Mouse (Mus musculus): ENCODE results near the gene Yif1b. TPM values are rescaled to one million over a fixed set of nuclear protein-coding genes. Genes with fewer than 3 reads are reported as not detected.
A peak's percentile ranks its signal among the peaks of the same experiment; 100 is the strongest.

Gene Yif1b
- total RNA-seq, 2 experiments from 2014 or later = 40.4 to 42.6 TPM

DNA sequence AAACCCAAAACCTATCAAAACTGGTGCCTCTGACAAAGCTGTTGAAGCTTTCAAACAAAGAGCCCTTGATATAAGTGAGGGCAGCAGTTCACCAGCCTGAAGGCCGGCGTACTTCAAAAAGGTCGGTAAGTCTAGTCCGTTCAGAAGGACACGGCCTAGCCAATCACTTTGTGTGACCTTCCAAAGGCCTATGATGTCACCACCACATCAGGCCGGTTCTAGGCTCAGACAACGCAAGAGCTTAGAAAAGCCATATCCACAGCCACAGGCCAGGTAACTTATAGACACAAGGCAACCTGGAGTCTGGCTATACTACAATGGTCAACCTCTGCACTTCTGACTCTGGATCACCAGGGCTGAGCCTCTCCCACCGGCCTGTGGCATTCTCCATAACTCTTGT is 41.8 kb downstream of the Yif1b start:
- no peak for DNase-seq (ENCODE audit: low spot score in 2 of 2)

DNA sequence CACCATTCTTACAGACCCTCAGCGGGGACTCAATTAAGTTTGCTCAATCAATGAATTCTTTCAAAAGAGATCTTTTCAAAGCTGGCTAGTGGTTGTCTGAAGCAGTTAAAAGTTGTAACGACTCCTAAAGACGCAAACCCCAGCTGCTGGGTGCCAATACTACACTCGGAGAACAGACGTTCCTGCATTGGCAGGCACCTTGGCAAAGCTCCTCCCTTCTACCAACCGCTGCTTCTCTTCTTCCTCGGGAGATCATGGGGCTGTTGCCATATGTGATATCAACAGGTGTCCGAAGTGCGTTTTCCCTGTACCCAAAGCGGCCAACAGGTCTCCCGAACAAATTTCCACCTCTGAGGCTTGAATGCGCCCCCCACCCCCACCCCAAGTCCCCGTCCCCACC is 42.7 kb downstream of the Yif1b start:
- no peak for DNase-seq (ENCODE audit: low spot score in 2 of 2)

- no peak for DNase-seq (ENCODE audit: low spot score in 2 of 2)
These were observed 43.3 kb downstream of the Yif1b start, which contains the start of gene Spint2 for GRCm38 (mm10) chr7:29281201-29282073. Gene Spint2 (minus strand): TSS chr7:29281912.

DNA sequence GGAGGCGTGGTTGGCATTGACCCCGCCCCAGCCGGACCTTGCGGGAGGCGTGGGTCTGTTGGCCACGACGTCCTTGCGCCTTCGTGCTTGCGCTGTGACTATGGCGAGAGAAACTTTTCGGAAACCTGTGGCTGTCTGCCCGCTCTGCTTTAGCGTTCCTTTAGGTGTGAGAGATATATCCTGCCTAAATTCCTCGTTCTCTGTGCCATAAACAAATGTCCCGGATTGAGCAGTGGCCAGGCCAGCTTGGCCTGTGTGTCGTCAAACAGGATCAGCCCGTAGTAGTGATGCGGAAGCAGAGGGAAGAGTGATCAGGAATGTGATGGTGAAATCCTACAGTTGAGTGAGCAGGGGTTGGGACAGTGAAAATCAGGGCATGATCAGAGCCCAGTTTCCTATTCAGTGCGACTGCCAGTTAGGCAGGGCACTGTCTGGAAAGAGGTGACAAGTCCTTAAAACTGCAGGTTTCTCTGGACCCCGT is 44.0 kb downstream of the Yif1b start:
- DNase-seq (ENCODE audit: low spot score in 2 of 2) = no peak

DNA sequence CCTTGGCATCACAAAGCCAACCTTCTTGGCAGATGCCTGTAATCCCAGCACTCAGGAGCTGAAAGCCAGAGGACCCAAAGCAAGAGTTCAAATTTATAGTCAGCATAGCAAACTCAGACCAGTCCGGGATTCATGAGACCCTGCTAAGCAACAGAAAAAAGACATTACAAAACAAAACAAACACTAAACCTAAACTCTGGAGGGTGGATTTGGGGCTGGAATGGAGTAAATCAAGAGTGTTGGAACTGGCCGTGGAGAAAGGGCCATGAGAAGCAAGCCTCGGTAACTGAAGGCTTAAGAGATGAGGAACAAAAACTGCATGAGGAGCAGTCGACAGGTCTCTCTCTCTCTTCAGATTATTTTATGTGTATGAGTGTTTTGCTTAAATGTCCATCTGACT is 45.7 kb downstream of the Yif1b start:
- DNase-seq (ENCODE audit: low spot score in 2 of 2) = no peak

DNA sequence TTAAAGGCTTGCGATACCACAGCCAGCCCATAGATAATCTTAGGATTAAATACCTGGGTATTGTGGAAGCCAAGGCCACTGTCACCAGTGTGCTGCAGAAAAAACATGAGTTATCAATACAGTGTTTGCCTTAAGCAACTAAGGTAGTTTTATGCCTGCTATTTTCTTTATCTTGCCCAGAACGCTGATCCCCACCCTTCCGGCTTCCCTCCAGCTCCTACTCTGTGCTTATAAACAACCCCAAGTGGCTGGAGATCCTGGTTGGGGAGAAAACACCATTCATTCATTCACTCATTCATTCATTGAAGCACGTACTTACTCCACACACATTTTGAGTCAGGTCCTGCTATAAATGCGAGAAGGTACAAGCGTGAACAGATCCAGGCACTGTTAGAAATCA is 46.4 kb downstream of the Yif1b start:
- no peak for DNase-seq (ENCODE audit: low spot score in 2 of 2)

- DNase-seq (ENCODE audit: low spot score in 2 of 2) = no peak
These were observed 49.4 kb downstream of the Yif1b start for GRCm38 (mm10) chr7:29287481-29287880.

DNA sequence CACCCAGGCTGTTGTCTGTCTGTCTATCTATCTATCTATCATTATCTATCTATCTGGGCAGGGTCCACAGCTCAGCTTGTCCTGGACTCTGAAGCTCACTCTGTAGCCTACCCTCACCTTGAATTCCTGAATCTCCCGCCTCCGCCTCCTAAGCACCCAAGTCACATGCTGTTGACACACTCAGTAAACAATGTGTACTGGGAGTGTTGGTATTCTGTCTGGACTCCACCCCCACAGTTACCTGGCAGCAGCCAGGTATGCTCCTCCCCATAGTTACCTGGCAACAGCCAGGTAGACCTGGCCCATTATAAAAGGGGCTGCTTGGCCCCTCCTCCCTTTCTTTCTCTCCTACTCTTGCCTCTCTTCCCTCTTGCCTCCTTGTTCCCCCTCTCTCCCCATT is 50.0 kb downstream of the Yif1b start:
- no peak for DNase-seq (ENCODE audit: low spot score in 2 of 2)

DNA sequence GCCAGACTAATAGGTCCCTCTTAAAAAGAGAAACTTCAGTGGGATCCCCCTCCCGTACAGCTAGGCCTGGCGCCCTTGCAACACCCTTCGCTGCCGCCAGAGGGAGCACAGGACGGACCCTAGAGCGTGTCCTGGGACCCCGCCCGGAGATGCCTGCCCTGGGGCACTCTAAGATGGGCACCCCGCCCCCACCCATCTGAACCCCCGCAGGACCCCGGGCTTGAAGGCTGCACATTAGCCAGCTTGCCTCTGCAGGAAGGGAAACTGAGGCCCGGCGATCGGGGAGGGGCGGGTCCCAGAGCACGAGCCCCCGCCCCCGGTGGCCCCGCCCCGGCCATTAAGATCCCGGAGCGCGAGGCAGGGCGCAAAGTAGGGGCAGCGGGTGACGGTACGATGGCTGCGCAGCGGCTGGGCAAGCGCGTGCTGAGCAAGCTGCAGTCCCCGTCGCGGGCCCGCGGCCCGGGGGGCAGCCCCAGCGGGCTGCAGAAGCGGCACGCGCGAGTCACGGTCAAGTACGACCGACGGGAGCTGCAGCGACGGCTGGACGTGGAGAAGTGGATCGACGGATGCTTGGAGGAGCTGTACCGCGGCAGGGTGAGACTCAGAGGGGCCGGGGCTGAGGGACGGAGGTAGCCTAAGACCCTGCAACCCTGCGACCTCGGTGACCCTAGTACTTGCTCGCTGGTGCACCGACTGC is 51.0 kb downstream of the Yif1b start, which contains the start of gene Ppp1r14a:
Gene Ppp1r14a (plus strand): TSS at position 367 of the 697 bp plus-strand sequence.
- DNase-seq (ENCODE audit: low spot score in 2 of 2) = peak in 1 of 2 experiments; percentile 61

DNA sequence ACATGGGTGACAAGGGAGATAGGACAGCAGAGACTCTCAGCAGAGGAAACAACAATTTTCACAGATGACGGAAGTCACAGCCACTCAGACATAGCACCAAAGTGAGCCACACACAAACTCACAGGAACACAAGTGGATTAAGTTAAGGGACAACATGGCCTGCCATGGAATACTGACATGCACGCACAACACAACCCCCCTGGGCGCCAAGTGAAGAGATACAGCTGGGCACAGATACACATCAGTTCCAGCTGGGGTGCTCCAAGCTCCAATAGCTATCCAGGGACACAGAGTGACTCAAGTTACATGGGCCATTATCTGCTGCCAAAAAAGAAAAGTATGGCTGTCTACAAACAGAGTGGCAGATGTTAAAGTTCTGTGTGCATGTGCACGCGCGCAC is 51.7 kb downstream of the Yif1b start:
- no peak for DNase-seq (ENCODE audit: low spot score in 2 of 2)

GRCm38 (mm10) chr7:29290691-29291485 is 52.8 kb downstream of the Yif1b start:
- DNase-seq (ENCODE audit: low spot score in 2 of 2) = peak in 1 of 2 experiments; percentile 50

DNA sequence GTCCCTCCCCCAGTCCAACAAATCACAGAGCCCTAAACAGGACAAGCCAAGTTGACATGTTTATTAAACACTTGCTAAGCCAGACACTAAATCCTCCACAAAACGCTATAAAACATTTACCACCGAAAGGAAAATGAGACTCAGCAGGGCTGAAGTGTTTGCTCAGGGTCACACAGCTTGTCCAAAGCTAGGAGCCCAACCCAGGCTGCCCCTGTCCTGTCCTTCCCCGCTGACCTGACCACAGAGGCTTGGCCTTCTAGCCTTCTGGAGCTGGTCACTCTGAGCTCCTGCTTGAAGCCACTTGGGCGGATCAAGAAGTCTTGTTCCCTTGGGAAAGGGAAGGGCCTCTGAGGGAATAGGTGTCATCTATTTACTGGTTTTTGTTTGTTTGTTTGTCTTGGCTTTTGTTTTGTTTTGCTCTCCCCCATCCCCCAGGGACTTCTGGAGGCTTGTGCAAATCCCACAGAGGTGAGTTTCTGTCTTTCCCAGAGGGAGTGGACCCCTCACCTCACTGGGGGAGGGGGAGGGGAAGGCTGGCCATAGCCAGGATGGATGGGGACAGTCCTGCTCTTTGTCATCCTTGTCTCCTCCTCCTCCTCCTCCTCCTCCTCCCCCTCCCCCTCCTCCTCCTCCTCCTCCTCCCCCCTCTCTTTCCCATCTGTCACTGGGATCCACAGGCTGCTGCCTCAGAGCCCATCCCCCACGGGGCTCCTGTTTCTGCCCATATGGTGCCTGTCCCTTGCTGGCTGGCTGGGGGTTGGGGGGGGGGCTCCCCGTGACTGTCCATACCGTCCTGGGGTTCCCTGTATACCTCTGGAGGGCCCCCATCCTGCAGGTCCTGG is 53.7 kb downstream of the Yif1b start:
- DNase-seq (ENCODE audit: low spot score in 2 of 2) = peak in 1 of 2 experiments; percentile 55

DNA sequence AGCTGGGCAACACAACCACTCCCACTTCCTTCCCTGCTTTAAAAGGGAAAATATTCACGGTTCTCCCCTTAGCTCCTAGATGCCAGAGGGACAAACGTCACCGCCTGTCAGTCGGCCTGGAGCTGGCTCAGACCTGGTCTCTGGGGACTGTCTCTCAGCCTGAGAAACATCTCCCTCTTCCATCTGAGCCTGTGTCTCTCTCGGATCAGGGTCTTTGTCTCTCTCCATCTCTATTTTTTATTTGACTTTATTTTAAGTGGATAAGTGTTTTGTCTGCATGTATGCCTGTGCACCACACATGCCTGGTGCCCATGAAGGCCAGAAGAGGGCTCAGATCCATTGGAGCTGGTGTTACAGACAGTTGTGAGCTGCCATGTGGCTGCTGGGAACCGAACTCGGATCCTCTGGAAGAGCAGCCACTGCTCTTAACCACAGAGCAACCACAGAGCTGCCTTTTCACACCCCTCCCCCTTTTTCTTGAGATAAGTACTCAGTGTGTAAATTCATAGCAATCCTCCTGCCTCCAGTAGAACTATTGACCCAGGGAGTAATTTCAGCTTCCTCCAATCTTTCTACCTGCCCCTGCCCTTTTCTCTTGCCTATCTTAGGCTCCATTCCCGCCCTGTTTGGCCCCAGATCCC is 54.4 kb downstream of the Yif1b start:
- no peak for DNase-seq (ENCODE audit: low spot score in 2 of 2)

- peak in 1 of 2 experiments; percentile 20 for DNase-seq (ENCODE audit: low spot score in 2 of 2)
These were observed 55.3 kb downstream of the Yif1b start for GRCm38 (mm10) chr7:29293131-29294065.

- DNase-seq (ENCODE audit: low spot score in 2 of 2) = peak in 1 of 2 experiments; percentile 10
These were observed 56.1 kb downstream of the Yif1b start for GRCm38 (mm10) chr7:29294111-29294761.

DNA sequence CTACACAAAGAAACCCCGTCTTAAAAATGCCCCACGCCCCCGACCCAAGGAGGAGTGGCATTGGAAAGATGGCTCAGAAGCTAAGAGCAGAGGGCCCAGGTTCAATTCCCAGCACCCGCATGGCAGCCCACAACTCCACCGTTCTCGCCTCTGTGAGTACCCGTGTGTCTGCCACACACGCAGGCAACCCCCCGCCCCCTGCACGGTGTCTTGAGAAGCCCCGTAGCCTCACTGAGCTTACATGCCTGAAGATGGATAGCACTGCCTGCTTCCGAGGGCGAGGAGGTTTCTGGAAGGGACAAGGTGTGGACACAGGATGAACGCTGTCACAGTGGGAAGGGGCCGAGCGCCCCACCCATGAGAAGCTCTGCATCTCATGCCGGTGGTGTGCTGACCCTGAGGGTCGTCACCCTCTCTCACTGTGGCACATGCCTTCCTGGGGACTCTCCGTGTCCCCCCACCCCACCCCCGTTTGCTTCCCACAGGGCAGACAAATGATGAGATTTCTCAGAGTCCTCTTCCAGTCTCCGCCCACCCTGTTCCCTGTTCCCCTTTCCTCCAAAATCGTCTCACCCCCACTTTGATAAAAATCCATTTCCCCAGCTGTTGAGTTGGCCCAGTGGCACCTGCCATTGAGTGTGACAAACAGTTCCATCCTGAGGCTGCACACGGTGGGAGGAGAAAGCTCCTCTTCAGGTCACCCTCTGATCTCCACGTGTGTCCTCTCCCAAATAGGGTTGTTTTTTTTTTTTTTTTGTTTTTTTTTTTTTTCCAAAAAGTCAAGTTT is 57.9 kb downstream of the Yif1b start:
- DNase-seq (ENCODE audit: low spot score in 2 of 2) = peak in 1 of 2 experiments; percentile 7

DNA sequence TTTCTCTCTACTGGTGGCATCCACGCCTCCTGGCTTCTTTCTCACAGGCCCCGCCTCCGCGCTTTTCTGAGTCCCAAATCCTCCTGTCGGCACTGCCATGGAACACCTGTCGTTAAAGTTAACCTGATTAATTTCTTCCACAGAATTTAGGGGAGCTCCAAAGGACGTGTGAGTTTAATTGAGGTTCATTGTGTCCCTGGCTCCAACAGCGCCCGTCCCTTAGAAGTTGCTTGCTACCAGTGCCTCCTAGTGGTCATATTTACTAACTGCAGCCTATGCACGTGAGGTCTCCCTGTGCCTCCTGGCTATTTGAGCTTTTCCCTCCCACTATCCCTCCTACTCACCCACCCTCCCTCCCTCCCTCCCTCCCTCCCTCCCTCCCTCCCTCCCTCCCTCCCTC is 58.9 kb downstream of the Yif1b start:
- DNase-seq (ENCODE audit: low spot score in 2 of 2) = peak in 1 of 2 experiments; percentile 78
